Mouse (Mus musculus): ENCODE results near the gene Immp2l. TPM values are rescaled to one million over a fixed set of nuclear protein-coding genes. Genes with fewer than 3 reads are reported as not detected.
"Not testable (repeated sequence)": the region's sequence is repeated elsewhere in the genome, so short reads cannot be mapped to it uniquely, and the experiment has no call there.

Gene Immp2l
- total RNA-seq, 4 experiments from 2014 or later: 5.6 to 10.6 (median 8.0) TPM

DNA sequence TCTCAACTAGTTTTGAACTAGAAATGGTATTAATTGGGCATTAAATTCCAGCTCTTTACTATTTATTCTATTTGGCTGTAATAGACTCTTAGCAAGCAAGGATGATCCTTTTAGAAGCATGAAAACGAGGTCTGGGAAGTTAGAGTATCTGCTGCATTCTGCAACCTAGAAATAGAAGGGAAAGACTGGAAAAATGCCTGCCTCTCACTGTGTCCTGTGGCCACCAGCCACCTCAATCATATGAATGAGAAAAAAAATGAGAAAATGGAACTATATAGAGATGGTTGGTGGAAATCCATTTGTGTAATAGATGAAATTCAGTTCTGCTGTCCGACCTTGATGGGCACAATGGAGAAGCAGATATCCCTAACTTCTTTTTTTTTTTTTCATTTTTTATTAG, 810.8 kb downstream of the Immp2l start:
- DNase-seq (ENCODE audit: low spot score in 2 of 2): no peak

DNA sequence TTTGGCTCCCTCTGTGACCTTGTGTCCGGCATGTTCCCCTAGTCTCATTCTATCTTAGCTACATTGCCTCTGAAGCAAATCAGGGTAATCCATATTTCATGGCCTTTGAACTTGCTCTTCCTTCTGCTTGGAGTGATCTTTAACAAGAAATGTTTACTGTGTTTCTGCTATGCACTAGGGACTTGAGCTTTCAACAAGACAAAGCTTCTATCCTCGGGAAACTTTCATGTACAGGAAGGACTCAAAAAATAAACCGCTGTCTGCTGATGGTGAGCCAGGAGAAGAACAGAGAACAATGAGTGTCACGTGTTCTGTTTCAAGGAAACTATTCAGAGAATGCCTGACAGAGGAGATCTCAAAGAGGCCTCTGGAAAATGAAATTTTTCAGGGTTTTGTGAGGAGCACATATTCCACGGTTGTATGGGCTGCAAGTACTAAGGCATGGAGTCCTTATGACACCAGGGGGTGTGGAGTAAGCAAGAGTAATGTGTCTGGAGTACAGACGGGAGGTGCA, 814.5 kb downstream of the Immp2l start:
- DNase-seq (ENCODE audit: low spot score in 2 of 2): no peak

GRCm38 (mm10) chr12:41839241-41839640, 815.4 kb downstream of the Immp2l start:
- DNase-seq (ENCODE audit: low spot score in 2 of 2): no peak

- no peak for DNase-seq (ENCODE audit: low spot score in 2 of 2)
Observed at GRCm38 (mm10) chr12:41842694-41843329, 818.9 kb downstream of the Immp2l start.

- no peak for DNase-seq (ENCODE audit: low spot score in 2 of 2)
Observed at GRCm38 (mm10) chr12:41851896-41852470, 828.1 kb downstream of the Immp2l start.

GRCm38 (mm10) chr12:41859652-41860051, 835.8 kb downstream of the Immp2l start:
- not testable (repeated sequence) for DNase-seq (ENCODE audit: low spot score in 2 of 2)

GRCm38 (mm10) chr12:41868317-41868716, 844.4 kb downstream of the Immp2l start:
- DNase-seq (ENCODE audit: low spot score in 2 of 2): no peak

DNA sequence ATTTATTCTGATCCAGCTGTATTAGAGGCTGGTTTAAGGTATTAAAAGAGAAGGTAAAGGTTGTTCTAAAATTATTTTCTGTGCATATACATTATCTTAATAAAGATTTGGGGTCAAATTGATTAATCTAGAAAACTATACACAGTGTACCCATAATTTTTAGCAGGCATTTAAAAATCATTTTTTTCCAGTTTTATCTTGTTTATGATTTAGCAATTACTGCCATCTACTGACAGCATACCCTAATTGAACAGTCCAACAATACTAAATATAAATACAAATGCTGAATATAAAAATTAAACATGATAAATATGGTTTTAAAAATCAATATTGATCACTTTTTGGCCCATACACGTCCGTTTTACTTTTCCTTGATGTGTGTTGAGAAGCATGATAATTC, 850.1 kb downstream of the Immp2l start:
- DNase-seq (ENCODE audit: low spot score in 2 of 2): no peak

DNA sequence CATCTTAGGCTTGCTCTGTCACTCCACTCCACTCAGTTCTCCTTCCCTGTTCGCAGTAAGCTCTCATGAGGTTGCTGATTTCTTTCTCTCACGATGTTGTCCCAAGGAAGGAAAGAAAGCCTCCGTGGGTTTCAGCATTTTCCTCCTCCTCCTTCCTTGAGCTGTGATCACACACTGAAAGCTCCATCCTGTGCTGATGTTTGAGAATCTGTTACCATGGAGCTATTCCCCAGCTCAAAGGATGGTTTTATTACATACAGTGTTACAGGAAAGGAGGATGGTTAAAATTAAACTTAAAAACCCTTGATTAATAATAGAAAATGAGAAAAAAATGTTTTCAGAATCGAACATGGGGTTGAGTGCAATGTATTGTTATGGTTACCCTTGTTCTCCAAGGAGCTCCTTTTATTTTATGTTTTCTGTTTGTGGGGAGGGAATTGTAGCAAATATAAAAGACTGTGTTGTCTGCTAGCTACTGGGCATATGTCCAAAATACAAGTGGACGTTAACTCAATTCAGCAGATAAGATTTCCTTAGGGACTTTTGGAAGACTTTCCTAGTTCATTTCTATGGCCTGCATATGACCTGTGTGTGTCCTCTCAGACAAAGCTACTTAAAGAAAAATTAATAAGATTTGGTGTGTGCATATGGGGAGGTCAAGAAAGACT, 853.5 kb downstream of the Immp2l start:
- peak; percentile 3 to 53 for DNase-seq (ENCODE audit: low spot score in 2 of 2)

- DNase-seq (ENCODE audit: low spot score in 2 of 2): no peak
Observed at GRCm38 (mm10) chr12:41878493-41878892, 854.6 kb downstream of the Immp2l start.

DNA sequence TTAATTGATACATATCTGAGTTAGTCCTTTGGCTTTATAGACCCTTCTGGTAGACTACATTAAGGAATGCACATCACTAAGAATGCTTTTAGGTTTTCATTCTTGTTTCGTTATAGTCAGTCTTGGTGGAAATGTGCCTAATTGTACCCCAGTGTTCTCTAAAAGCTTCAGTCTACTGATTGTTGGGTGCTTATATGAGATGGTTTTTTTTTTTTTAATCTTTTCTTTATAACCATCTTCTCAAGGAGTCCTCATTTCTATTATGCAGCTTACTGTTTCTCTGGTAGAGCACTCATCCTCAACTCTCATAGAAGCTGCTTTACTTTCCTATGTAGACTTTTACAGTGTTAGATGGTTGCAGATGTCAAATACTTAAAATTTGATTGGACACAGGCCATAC, 855.1 kb downstream of the Immp2l start:
- no peak for DNase-seq (ENCODE audit: low spot score in 2 of 2)

DNA sequence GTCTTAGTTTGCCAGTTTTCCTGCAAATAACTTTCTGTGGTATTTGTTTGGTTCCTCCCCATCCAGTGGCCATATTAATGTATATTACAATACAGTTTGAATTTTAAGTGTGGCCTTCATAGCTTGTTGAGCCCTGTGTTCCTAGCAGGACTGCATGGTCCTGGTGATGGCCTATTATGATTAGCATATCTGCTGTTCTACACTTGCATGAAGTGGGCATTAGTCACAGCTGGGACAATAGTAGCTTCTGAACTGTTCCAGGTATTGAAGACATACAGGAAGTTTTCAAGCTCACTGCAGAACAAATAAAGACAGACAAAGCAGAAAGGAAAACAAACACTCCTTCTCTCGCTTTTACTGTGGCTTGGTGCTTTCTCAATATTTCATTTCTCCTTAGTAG, 855.5 kb downstream of the Immp2l start:
- DNase-seq (ENCODE audit: low spot score in 2 of 2): no peak

DNA sequence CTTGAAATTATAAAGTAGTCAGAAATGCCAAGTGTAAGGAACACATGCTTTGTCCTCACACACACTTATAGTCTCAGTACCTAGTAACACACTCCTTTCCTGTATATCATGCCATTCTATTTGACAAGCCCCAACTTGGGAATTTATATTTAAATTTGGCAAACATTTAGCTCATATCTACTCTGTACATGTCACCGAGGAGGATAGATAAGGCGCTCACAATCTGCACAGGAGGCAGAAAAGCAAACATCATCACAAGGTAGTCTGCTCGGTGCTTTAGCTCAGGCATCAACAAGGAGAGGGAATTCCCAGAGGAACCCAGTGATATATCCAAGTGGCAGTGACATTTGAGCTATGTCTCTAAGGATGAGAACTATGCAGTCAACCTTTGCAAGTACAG, 856.9 kb downstream of the Immp2l start:
- no peak for DNase-seq (ENCODE audit: low spot score in 2 of 2)

GRCm38 (mm10) chr12:41908011-41908410, 884.1 kb downstream of the Immp2l start:
- no peak for DNase-seq (ENCODE audit: low spot score in 2 of 2)

- no peak for DNase-seq (ENCODE audit: low spot score in 2 of 2)
Observed at GRCm38 (mm10) chr12:41911626-41912025, 887.7 kb downstream of the Immp2l start.

DNA sequence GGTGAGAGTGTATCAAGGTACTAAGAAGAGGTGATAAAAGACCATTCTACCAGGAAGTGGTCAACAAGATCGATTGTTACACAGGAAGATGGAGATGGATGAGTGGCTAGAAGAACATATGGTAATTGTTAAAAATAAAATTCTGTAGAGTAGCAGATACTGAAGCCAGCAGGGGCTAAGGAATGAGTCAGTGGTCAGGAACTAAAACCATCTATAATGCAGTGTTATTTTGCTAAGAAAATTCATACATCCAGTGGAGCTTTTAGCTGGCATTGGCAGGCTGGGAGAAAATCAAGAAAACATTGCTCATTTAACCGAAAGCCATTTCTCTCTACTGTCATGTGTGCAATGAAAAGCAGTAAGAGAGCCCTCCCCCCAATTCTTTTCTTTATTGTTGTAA, 913.9 kb downstream of the Immp2l start:
- no peak for DNase-seq (ENCODE audit: low spot score in 2 of 2)

- no peak for DNase-seq (ENCODE audit: low spot score in 2 of 2)
Observed at GRCm38 (mm10) chr12:41941853-41942252, 918.0 kb downstream of the Immp2l start.

GRCm38 (mm10) chr12:41944079-41944672, 920.3 kb downstream of the Immp2l start:
- DNase-seq (ENCODE audit: low spot score in 2 of 2): no peak

- DNase-seq (ENCODE audit: low spot score in 2 of 2): no peak
Observed at GRCm38 (mm10) chr12:41946536-41946935, 922.6 kb downstream of the Immp2l start.

- DNase-seq (ENCODE audit: low spot score in 2 of 2): no peak
Observed at GRCm38 (mm10) chr12:41949409-41949808, 925.5 kb downstream of the Immp2l start.

DNA sequence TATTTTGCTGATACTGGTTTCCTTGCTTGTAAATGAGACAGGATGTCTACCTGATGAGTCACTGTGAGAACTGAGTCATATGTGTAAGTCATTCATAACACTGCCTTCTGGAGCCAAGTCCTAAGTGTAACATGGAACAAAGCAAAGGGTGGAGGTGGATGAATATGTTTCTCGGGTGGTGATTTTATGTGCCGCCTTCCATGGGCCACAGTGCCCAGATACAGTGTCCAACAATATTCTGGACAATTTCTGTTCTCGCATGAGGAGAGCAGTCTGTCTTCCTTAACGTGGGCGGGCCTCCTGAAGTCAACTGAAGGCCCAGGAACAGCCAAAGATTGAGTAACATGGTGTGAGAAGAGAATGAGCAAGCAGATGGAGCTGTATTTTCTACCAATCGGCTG, 926.0 kb downstream of the Immp2l start:
- peak; percentile 4 to 61 for DNase-seq (ENCODE audit: low spot score in 2 of 2)

- no peak for DNase-seq (ENCODE audit: low spot score in 2 of 2)
Observed at GRCm38 (mm10) chr12:41950726-41951125, 926.8 kb downstream of the Immp2l start.
